Mouse (Mus musculus): ENCODE data around the gene Vrk1. TPM values are rescaled to one million over a fixed set of nuclear protein-coding genes. Genes with fewer than 3 reads are reported as not detected.
A peak's percentile ranks its signal among the peaks of the same experiment; 100 is the strongest.

Vrk1 gene
- total RNA-seq (2021) = 10 to 100 TPM; 12.4 to 14.9 TPM
- long read RNA-seq, experiment 1, transcript Vrk1-202 (13 exons, 1,509 nt) = major isoform, 10 of 29 reads
- long read RNA-seq, experiment 1, partial matches to known transcripts = 3 of 29 reads
- long read RNA-seq, experiment 1, other reads (novel, unspliced or antisense) = 12 of 29 reads
- long read RNA-seq, experiment 2, transcript Vrk1-203 (14 exons, 3,711 nt) = major isoform, 5 of 13 reads
- long read RNA-seq, experiment 2, partial matches to known transcripts = 1 of 13 reads
- long read RNA-seq, experiment 2, other reads (novel, unspliced or antisense) = 3 of 13 reads

- DNase-seq (ENCODE audit: low spot score in 2 of 2) = peak; percentile 97 to 98
- intact Hi-C loops (cut with DNase I) = loop anchor here (2.0 kb wide), 1 partner anchor 47 kb away; no protein-coding TSS in a partner anchor
Observed at GRCm38 (mm10) chr12:106010065-106010915, at the start of gene Vrk1. TSS of gene Vrk1 (plus strand) at chr12:106010228.

- DNase-seq (ENCODE audit: low spot score in 2 of 2) = peak; percentile 61 to 74
Observed at GRCm38 (mm10) chr12:105960592-105961330, 49.3 kb upstream of the Vrk1 start.

GRCm38 (mm10) chr12:105961667-105962066, 48.4 kb upstream of the Vrk1 start:
- DNase-seq (ENCODE audit: low spot score in 2 of 2) = no peak
- intact Hi-C loops (cut with DNase I) = loop anchor here (1.0 to 5.0 kb wide), 3 partner anchors 89 to 122 kb away; no protein-coding TSS in a partner anchor

More at GRCm38 (mm10) chr12:105960592-105961330, 49.3 kb upstream of the Vrk1 start:
- intact Hi-C loops (cut with DNase I) = loop anchor here (5.0 kb wide), 1 partner anchor 103 kb away; no protein-coding TSS in a partner anchor

GRCm38 (mm10) chr12:105962103-105963011, 47.7 kb upstream of the Vrk1 start:
- intact Hi-C loops (cut with DNase I) = loop anchor here (1.0 to 5.0 kb wide), 3 partner anchors 88 to 123 kb away; no protein-coding TSS in a partner anchor
- DNase-seq (ENCODE audit: low spot score in 2 of 2) = peak; percentile 94 to 95

- intact Hi-C loops (cut with DNase I) = loop anchor here (2.0 to 5.0 kb wide), 2 partner anchors 88 to 106 kb away; no protein-coding TSS in a partner anchor
- no peak for DNase-seq (ENCODE audit: low spot score in 2 of 2)
Observed at GRCm38 (mm10) chr12:105963012-105963572, 46.9 kb upstream of the Vrk1 start.

GRCm38 (mm10) chr12:105966887-105967637, 43.0 kb upstream of the Vrk1 start:
- DNase-seq (ENCODE audit: low spot score in 2 of 2) = no peak

GRCm38 (mm10) chr12:105967806-105968205, 42.2 kb upstream of the Vrk1 start:
- intact Hi-C loops (cut with DNase I) = no loop called here
- no peak for DNase-seq (ENCODE audit: low spot score in 2 of 2)

More at GRCm38 (mm10) chr12:105966887-105967637, 43.0 kb upstream of the Vrk1 start:
- intact Hi-C loops (cut with DNase I) = no loop called here

GRCm38 (mm10) chr12:105971182-105971581, 38.8 kb upstream of the Vrk1 start:
- intact Hi-C loops (cut with DNase I) = no loop called here
- DNase-seq (ENCODE audit: low spot score in 2 of 2) = no peak

GRCm38 (mm10) chr12:105972673-105973072, 37.4 kb upstream of the Vrk1 start:
- DNase-seq (ENCODE audit: low spot score in 2 of 2) = no peak
- intact Hi-C loops (cut with DNase I) = no loop called here

- intact Hi-C loops (cut with DNase I) = no loop called here
Observed at GRCm38 (mm10) chr12:105973691-105974090, 36.3 kb upstream of the Vrk1 start.

GRCm38 (mm10) chr12:105974107-105974506, 35.9 kb upstream of the Vrk1 start:
- DNase-seq (ENCODE audit: low spot score in 2 of 2) = no peak
- intact Hi-C loops (cut with DNase I) = no loop called here

More at GRCm38 (mm10) chr12:105973691-105974090, 36.3 kb upstream of the Vrk1 start:
- DNase-seq (ENCODE audit: low spot score in 2 of 2) = no peak

GRCm38 (mm10) chr12:105981121-105981973, 28.7 kb upstream of the Vrk1 start:
- DNase-seq (ENCODE audit: low spot score in 2 of 2) = no peak
- intact Hi-C loops (cut with DNase I) = no loop called here

GRCm38 (mm10) chr12:105981974-105982305, 28.1 kb upstream of the Vrk1 start:
- intact Hi-C loops (cut with DNase I) = no loop called here
- DNase-seq (ENCODE audit: low spot score in 2 of 2) = no peak

GRCm38 (mm10) chr12:105982598-105982997, 27.4 kb upstream of the Vrk1 start:
- peak; percentile 51 to 77 for DNase-seq (ENCODE audit: low spot score in 2 of 2)
- intact Hi-C loops (cut with DNase I) = no loop called here

- intact Hi-C loops (cut with DNase I) = no loop called here
- DNase-seq (ENCODE audit: low spot score in 2 of 2) = no peak
Observed at GRCm38 (mm10) chr12:105983499-105983898, 26.5 kb upstream of the Vrk1 start.

- intact Hi-C loops (cut with DNase I) = no loop called here
- no peak for DNase-seq (ENCODE audit: low spot score in 2 of 2)
Observed at GRCm38 (mm10) chr12:105988434-105988833, 21.6 kb upstream of the Vrk1 start.

GRCm38 (mm10) chr12:105992756-105993155, 17.3 kb upstream of the Vrk1 start:
- intact Hi-C loops (cut with DNase I) = no loop called here
- DNase-seq (ENCODE audit: low spot score in 2 of 2) = peak; percentile 16 to 75

Measured in left cerebral cortex, postnatal 14 days (tissue).